Mouse (Mus musculus) liver, embryonic 12.5 days (tissue): ENCODE data around the gene Olfr477. TPM values are rescaled to one million over a fixed set of nuclear protein-coding genes. Genes with fewer than 3 reads are reported as not detected.
"Not testable (repeated sequence)": the region's sequence is repeated elsewhere in the genome, so short reads cannot be mapped to it uniquely, and the experiment has no call there.

Experiments used
- ATAC-seq: fragments of 200-750 bp; cut with Nextera tagmentation; 2 replicates; pipeline ENCODE4 v1.8.0; 2017; ENCODE audit warnings: moderate number of reproducible peaks, mild to moderate bottlenecking, moderate library complexity
- H3K27ac ChIP-seq: fragments of 300-500 bp; sonication (generic); 2 replicates; pipeline ENCODE4 v1.5.1; 2016; ENCODE audit warnings: mild to moderate bottlenecking
- H3K27me3 ChIP-seq: fragments of 300-500 bp; sonication (generic); replicated peaks from 2 replicates; pipeline ENCODE4 v1.6.1; 2016; ENCODE audit warnings: mild to moderate bottlenecking, moderate library complexity
- H3K36me3 ChIP-seq: fragments of 300-500 bp; sonication (generic); 2 replicates; pipeline ENCODE4 v1.6.1; 2016; ENCODE audit warnings: mild to moderate bottlenecking, moderate library complexity
- H3K4me1 ChIP-seq: fragments of 300-500 bp; sonication (generic); 2 replicates; pipeline ENCODE4 v1.6.1; 2016
- H3K4me2 ChIP-seq: fragments of 300-500 bp; sonication (generic); 2 replicates; pipeline ENCODE4 v1.6.1; 2016; ENCODE audit warnings: mild to moderate bottlenecking, moderate library complexity
- H3K4me3 ChIP-seq: fragments of 300-500 bp; sonication (generic); 2 replicates; pipeline ENCODE4 v1.5.1; 2016; ENCODE audit warnings: mild to moderate bottlenecking, moderate library complexity
- H3K9ac ChIP-seq: fragments of 300-500 bp; sonication (generic); 2 replicates; pipeline ENCODE4 v1.6.1; 2016; ENCODE audit warnings: mild to moderate bottlenecking, moderate library complexity
- H3K9me3 ChIP-seq: fragments of 300-500 bp; sonication (generic); replicated peaks from 2 replicates; pipeline ENCODE4 v1.6.1; 2016; ENCODE audit warnings: mild to moderate bottlenecking, moderate library complexity
- WGBS: fragments of 180-500 bp; shearing (Covaris S2); methylation state at CpG from one replicate; pipeline ENCODE4 v1.1.7; 2016; ENCODE audit not compliant: insufficient replicate concordance; 5-methylcytosine and 5-hydroxymethylcytosine counted together
- polyA plus RNA-seq: library from polyadenylated mRNA; unstranded; fragments of >200 nt; fragmentation: Nextera tagmentation; extraction: Ambion mirVana; gene quantifications from 2 replicates; pipeline ENCODE4 v1.2.1, GENCODE M21; 2016

The Olfr477 gene
- polyA plus RNA-seq = not detected in 2 replicates

DNA sequence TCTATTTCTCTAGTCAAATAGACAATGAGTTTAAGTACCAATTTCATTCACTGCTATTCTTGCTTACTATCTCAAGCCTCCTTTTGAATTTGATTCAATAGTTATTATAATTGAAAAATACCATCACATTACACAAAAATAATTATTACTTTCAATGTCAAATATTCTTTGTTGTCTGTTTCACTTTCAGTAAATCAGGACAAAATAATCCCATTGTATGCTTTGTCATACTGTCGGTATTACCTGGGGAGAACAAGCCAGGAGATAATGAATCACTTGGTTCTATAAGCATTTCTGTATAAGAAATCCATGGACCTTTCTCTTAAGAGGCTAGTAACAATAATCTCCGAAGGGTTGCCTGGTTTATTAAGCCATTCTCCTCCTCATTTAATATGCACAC is at the start of gene Olfr477:
Olfr477 (plus strand) TSS at position 301 of the 400 bp plus-strand sequence.
- no peak within 1 kb of the TSS for H3K9ac ChIP-seq
- H3K27me3 ChIP-seq = no peaks in the 10 kb centered on the region
- no peaks in the 10 kb centered on the region for H3K36me3 ChIP-seq
- no peak for ATAC-seq
- H3K4me3 ChIP-seq = no peak within 1 kb of the TSS
- WGBS = 61% methylated on average over 2 of the region's 2 CpGs
- H3K27ac ChIP-seq = no peak within 1 kb of the TSS
- H3K4me1 ChIP-seq = no peaks in the 10 kb centered on the region
- no peaks in the 10 kb centered on the region for H3K9me3 ChIP-seq
- no peak within 1 kb of the TSS for H3K4me2 ChIP-seq

GRCm38 (mm10) chr7:107952539-107952938 is 34.0 kb upstream of the Olfr477 start:
- H3K36me3 ChIP-seq, H3K4me1 ChIP-seq, H3K4me3 ChIP-seq, H3K27ac ChIP-seq, H3K9ac ChIP-seq, H3K27me3 ChIP-seq, ATAC-seq, H3K4me2 ChIP-seq, H3K9me3 ChIP-seq: not testable (repeated sequence)
- 91% methylated on average over 12 of the region's 12 CpGs for WGBS

GRCm38 (mm10) chr7:107954343-107954742 is 32.1 kb upstream of the Olfr477 start, which contains the start of gene Olfr474:
Gene Olfr474 (plus strand): TSS chr7:107954643.
- Histone ChIP-seq H3K27ac (no peak within 1 kb of the TSS), H3K9ac (no peak within 1 kb of the TSS), H3K36me3 (no peaks in the 10 kb centered on the region), H3K4me2 (no peak within 1 kb of the TSS), H3K9me3 (peaks cover 7% of the 10 kb centered on the region; the same call in 1 of the 2 replicates), H3K4me1 (no peaks in the 10 kb centered on the region), H3K27me3 (no peaks in the 10 kb centered on the region), H3K4me3 (no peak within 1 kb of the TSS)
- ATAC-seq = no peak
- WGBS = 40% methylated on average over 1 of the region's 1 CpGs

- no peaks in the 10 kb centered on the region for H3K27me3 ChIP-seq
- no peaks in the 10 kb centered on the region for H3K36me3 ChIP-seq
- no peaks in the 10 kb centered on the region for H3K9me3 ChIP-seq
- H3K4me3 ChIP-seq = no peak within 1 kb of the TSS
- 21% methylated on average over 1 of the region's 1 CpGs for WGBS
- ATAC-seq = no peak
- H3K4me1 ChIP-seq = no peaks in the 10 kb centered on the region
- H3K9ac ChIP-seq = no peak within 1 kb of the TSS
- no peak within 1 kb of the TSS for H3K27ac ChIP-seq
- H3K4me2 ChIP-seq = no peak within 1 kb of the TSS
These were observed 22.0 kb upstream of the Olfr477 start, which contains the start of gene Olfr476 for GRCm38 (mm10) chr7:107964503-107964902. Gene Olfr476 (plus strand): TSS chr7:107964803.

- not testable (repeated sequence) for H3K36me3 ChIP-seq, H3K9me3 ChIP-seq, H3K27me3 ChIP-seq, H3K4me1 ChIP-seq, ATAC-seq, H3K4me2 ChIP-seq, H3K9ac ChIP-seq, H3K4me3 ChIP-seq, H3K27ac ChIP-seq
These were observed 27.8 kb downstream of the Olfr477 start for GRCm38 (mm10) chr7:108014256-108014655.

DNA sequence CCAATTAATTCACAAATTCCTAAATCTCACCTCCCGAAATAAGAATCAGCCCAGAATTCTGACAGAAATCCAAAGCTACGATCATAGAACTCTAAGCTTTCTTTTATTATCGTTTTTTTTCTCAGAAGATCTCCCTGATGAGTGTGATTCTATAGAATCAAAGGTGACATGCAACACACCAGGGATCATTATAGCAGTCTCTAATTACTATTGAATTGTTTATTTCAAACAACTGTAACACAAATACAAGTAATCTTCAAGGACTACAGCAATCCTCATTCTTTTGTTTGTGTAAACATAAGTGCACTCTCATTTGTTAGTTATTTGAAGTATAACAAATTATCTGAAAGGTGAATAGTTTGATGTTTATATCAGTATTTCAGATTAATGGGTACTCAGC is 47.4 kb downstream of the Olfr477 start, which contains the start of gene Olfr478:
Olfr478 (minus strand) TSS at position 101 of the 400 bp plus-strand sequence.
- H3K9ac ChIP-seq = no peak within 1 kb of the TSS
- H3K27me3 ChIP-seq = no peaks in the 10 kb centered on the region
- H3K36me3 ChIP-seq = no peaks in the 10 kb centered on the region
- H3K9me3 ChIP-seq = no peaks in the 10 kb centered on the region
- 58% methylated on average over 3 of the region's 3 CpGs for WGBS
- no peak for ATAC-seq
- H3K4me1 ChIP-seq = no peaks in the 10 kb centered on the region
- H3K4me2 ChIP-seq = no peak within 1 kb of the TSS
- H3K4me3 ChIP-seq = no peak within 1 kb of the TSS
- no peak within 1 kb of the TSS for H3K27ac ChIP-seq

Other genes with a start within 250 kb of the Olfr477 start
- 0.04 and 0.05 TPM in 2 replicates for gene Cyb5r2, start 228.7 kb upstream of the Olfr477 start, polyA plus RNA-seq
- not detected in 2 replicates for gene Ovch2, start 185.5 kb upstream of the Olfr477 start, polyA plus RNA-seq
- gene Olfr467, start 174.4 kb upstream of the Olfr477 start, polyA plus RNA-seq = not detected in 2 replicates
- not detected in 2 replicates for gene Olfr469, start 161.2 kb upstream of the Olfr477 start, polyA plus RNA-seq
- gene Olfr470, start 139.2 kb upstream of the Olfr477 start, polyA plus RNA-seq = not detected in 2 replicates
- gene Olfr472, start 88.8 kb upstream of the Olfr477 start, polyA plus RNA-seq = not detected in 2 replicates
- gene Olfr473, start 56.2 kb upstream of the Olfr477 start, polyA plus RNA-seq = not detected in 2 replicates
- gene Olfr474, start 32.0 kb upstream of the Olfr477 start, polyA plus RNA-seq = not detected in 2 replicates
- not detected in 2 replicates for gene Olfr476, start 21.9 kb upstream of the Olfr477 start, polyA plus RNA-seq
- gene Olfr478, start 47.3 kb downstream of the Olfr477 start, polyA plus RNA-seq = not detected in 2 replicates
- not detected in 2 replicates for gene Olfr479, start 64.0 kb downstream of the Olfr477 start, polyA plus RNA-seq
- gene Olfr480, start 80.7 kb downstream of the Olfr477 start, polyA plus RNA-seq = not detected in 2 replicates
- not detected in 2 replicates for gene Olfr481, start 93.2 kb downstream of the Olfr477 start, polyA plus RNA-seq
- 0.06 and 0.07 TPM in 2 replicates for gene Olfr482, start 110.9 kb downstream of the Olfr477 start, polyA plus RNA-seq
- gene Olfr483, start 114.2 kb downstream of the Olfr477 start, polyA plus RNA-seq = not detected in 2 replicates
- gene Olfr484, start 140.8 kb downstream of the Olfr477 start, polyA plus RNA-seq = not detected in 2 replicates
- gene Olfr485, start 173.2 kb downstream of the Olfr477 start, polyA plus RNA-seq = not detected in 2 replicates
- not detected in 2 replicates for gene Olfr486, start 186.0 kb downstream of the Olfr477 start, polyA plus RNA-seq
- not detected in 2 replicates for gene Olfr487, start 227.9 kb downstream of the Olfr477 start, polyA plus RNA-seq